ENCODE assay signal across 15 mouse cellular contexts in genomic region chr9:8749878-8750277, GRCm38 (mm10).
"Had no signal": no experiment of that assay in that cellular context is flagged by ENCODE, and none has a peak within 500 bp of the region (broad histone marks: within the 10 kb centered on the region; RNA-seq: fewer than 3 reads in every experiment).

No protein-coding gene starts in this region.

- H3K4me1 ChIP-seq: neural tube, embryonic 15.5 days; stomach, embryonic 15.5 days had no signal

- H3K4me3 ChIP-seq: neural tube, embryonic 15.5 days; stomach, embryonic 15.5 days had no signal

- H3K27ac ChIP-seq: neural tube, embryonic 15.5 days; stomach, embryonic 15.5 days; stomach, postnatal 0 days had no signal

- H3K9ac ChIP-seq: neural tube, embryonic 15.5 days; stomach, embryonic 15.5 days had no signal

- H3K36me3 ChIP-seq: neural tube, embryonic 15.5 days; stomach, embryonic 15.5 days had no signal

- H3K4me2 ChIP-seq: neural tube, embryonic 15.5 days; stomach, embryonic 15.5 days had no signal

- H3K27me3 ChIP-seq: neural tube, embryonic 15.5 days; stomach, embryonic 15.5 days had no signal

- H3K9me3 ChIP-seq: neural tube, embryonic 15.5 days; stomach, embryonic 15.5 days had no signal

- DNase-seq: retina, postnatal 1 day; right cerebral cortex, adult 18-20 months; right cerebral cortex, postnatal 14 days; right cerebral cortex, postnatal 25 days; right cerebral cortex, postnatal 4 days; spleen, adult 18-20 months; thymus, adult 18-20 months; thymus, adult 2 months; thymus, postnatal 14 days; thymus, postnatal 25 days; thymus, postnatal 36 days; thymus, postnatal 4 days had no signal
